Mouse (Mus musculus) heart, embryonic 16.5 days (tissue): ENCODE results near the gene Rpl22l1. TPM values are rescaled to one million over a fixed set of nuclear protein-coding genes. Genes with fewer than 3 reads are reported as not detected.
"Not testable (repeated sequence)": the region's sequence is repeated elsewhere in the genome, so short reads cannot be mapped to it uniquely, and the experiment has no call there.

Experiments
- ATAC-seq: fragments of 200-750 bp; cut with Nextera tagmentation; replicated peaks from 2 replicates; pipeline ENCODE4 v1.8.0; 2017; ENCODE audit warnings: moderate number of reproducible peaks; ENCODE audit not compliant: insufficient read depth, low FRiP score; ENCODE audit errors: extremely low read depth
- H3K27ac ChIP-seq: fragments of 300-500 bp; sonication (generic); 2 replicates; pipeline ENCODE4 v1.5.1; 2014; ENCODE audit warnings: mild to moderate bottlenecking, low read length, control low read depth, moderate library complexity
- H3K27me3 ChIP-seq: fragments of 300-500 bp; sonication (generic); 2 replicates; pipeline ENCODE4 v1.6.1; 2014; ENCODE audit warnings: low read length, mixed read lengths; ENCODE audit not compliant: control insufficient read depth, insufficient read depth
- H3K36me3 ChIP-seq: fragments of 300-500 bp; sonication (generic); 2 replicates; pipeline ENCODE4 v1.6.1; 2014; ENCODE audit not compliant: control insufficient read depth, insufficient read depth
- H3K4me1 ChIP-seq: fragments of 300-500 bp; sonication (generic); 2 replicates; pipeline ENCODE4 v1.6.1; 2014; ENCODE audit warnings: low read length, mixed read lengths; ENCODE audit not compliant: control insufficient read depth, insufficient read depth
- H3K4me2 ChIP-seq: fragments of 300-500 bp; sonication (generic); 2 replicates; pipeline ENCODE4 v1.6.1; 2014; ENCODE audit warnings: low read depth, mild to moderate bottlenecking, control low read depth, low read length
- H3K4me3 ChIP-seq: fragments of 300-500 bp; sonication (generic); 2 replicates; pipeline ENCODE4 v1.5.1; 2014; ENCODE audit warnings: mild to moderate bottlenecking, control low read depth, low read length
- H3K9ac ChIP-seq: fragments of 300-500 bp; sonication (generic); 2 replicates; pipeline ENCODE4 v1.6.1; 2014; ENCODE audit warnings: low read length, control low read depth
- H3K9me3 ChIP-seq: fragments of 300-500 bp; sonication (generic); replicated peaks from 2 replicates; pipeline ENCODE4 v1.6.1; 2016; ENCODE audit warnings: low read length; ENCODE audit not compliant: control insufficient read depth
- WGBS: fragments of 180-500 bp; shearing (Covaris S2); extraction: QIAGEN DNeasy Blood & Tissue Kit; methylation state at CpG from one replicate; pipeline ENCODE4 v1.1.7; 2014; 5-methylcytosine and 5-hydroxymethylcytosine counted together
- polyA plus RNA-seq: library from polyadenylated mRNA; unstranded; fragments of >200 nt; fragmentation: Nextera tagmentation; extraction: Ambion mirVana; gene quantifications from 2 replicates; pipeline ENCODE4 v1.2.1, GENCODE M21; 2015

Rpl22l1 gene
- polyA plus RNA-seq, result 163 and 199 TPM in 2 replicates

DNA sequence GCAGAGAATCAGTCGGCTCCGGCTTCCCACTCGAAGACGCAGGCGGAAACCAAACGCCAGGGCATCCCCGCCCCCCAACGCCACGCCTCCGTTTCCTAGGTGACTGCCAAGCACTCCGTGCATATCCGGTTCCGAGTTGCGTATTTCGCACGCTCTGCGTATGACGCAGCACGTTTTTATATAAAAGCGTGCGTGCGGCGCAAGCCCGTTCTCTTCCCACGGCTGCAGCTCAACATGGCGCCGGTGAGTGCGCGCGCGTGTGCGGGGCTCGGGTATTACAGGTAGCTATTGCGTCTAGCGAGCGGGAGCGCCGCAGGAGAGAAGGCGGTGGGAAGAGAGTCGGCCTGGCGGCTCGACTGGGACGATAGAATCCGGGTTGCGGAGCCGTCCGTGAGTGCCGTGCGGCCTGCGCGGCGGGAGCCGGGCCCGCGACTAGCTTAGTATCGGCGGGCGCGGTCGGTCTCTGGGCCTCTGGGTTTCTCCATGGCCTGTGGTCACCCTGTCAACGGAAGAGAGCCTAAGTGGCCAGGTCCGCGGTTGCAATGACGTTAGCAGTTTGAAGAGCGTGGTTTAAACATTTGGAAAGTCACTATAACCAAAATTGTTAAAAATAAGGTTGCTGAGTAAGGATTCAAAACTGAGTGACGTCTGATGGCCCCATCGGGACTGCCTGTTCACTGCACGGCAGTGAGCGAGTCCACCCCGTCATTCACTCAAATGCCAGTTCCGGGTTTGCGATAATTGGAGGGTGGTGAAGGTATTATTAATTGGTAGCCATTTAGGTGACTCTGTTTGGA, at the start of gene Rpl22l1:
Rpl22l1 (plus strand) TSS at position 136 of the 797 bp plus-strand sequence.
- H3K27ac ChIP-seq, result peak within 1 kb of the TSS; percentile 85
- ATAC-seq, result peak; percentile 100
- no peaks in the 10 kb centered on the region for H3K27me3 ChIP-seq
- H3K4me2 ChIP-seq, result peak within 1 kb of the TSS; percentile 79
- H3K36me3 ChIP-seq, result peaks cover 10% of the 10 kb centered on the region
- under 1% methylated on average over 72 of the region's 72 CpGs for WGBS
- no peaks in the 10 kb centered on the region for H3K9me3 ChIP-seq
- peak within 1 kb of the TSS; percentile 88 for H3K4me3 ChIP-seq
- peak within 1 kb of the TSS; percentile 98 for H3K9ac ChIP-seq
- peaks cover 8% of the 10 kb centered on the region; the same call in 1 of the 2 replicates for H3K4me1 ChIP-seq

DNA sequence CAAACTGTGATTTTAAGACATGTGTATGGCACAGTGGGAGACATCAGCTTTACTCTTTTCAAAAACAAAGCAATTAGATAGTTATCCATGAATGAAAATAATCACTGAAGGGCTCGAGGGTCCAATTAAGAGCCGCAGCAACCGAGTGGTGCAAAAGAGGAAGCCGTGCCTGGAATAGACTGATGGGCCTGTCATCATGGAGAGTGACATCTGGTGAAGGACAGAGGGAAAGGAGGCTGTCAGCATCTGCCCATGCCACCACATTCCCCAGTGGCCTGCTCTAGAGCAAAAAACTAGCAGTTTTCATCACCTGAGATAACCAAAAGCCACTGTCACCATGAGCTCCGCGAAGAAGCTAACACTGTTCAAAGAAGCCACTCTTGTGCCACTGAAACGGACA, 49.8 kb upstream of the Rpl22l1 start:
- H3K27ac ChIP-seq, result no peak overlapping the region
- no peak for ATAC-seq
- no peak overlapping the region for H3K4me2 ChIP-seq
- no peaks in the 10 kb centered on the region for H3K36me3 ChIP-seq
- 41% methylated on average over 7 of the region's 7 CpGs for WGBS
- H3K27me3 ChIP-seq, result no peaks in the 10 kb centered on the region
- no peak overlapping the region for H3K4me3 ChIP-seq
- H3K9ac ChIP-seq, result no peak overlapping the region
- H3K9me3 ChIP-seq, result no peaks in the 10 kb centered on the region
- H3K4me1 ChIP-seq, result no peaks in the 10 kb centered on the region

DNA sequence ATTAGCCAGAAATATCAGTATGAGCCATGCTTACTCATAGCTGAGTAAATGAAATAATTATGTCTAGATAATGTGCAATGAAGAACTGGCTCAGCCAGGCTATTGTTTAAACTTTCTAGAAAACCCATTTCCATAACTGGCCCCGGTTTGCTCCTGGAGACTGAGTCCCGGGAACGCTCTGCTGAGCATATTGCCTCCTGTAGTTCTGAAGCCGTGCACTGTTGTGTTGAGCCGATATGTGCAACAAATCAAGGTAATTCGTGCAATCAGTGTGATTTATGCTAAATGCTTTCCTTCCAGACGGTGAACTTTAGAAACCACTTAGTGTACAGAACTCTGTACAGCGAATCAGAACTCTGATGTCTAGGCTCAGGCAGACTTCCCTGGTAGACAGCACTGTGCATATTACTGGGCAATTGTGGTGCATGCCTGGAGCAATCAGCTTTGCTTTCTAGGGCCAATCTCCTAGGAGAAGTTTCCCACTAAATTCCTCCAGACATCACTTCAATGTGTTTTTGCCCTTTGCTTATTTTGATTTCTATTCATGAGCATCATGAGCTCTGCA, 43.9 kb upstream of the Rpl22l1 start:
- WGBS, result 84% methylated on average over 8 of the region's 8 CpGs
- H3K4me3 ChIP-seq, result no peak overlapping the region
- H3K27me3 ChIP-seq, result no peaks in the 10 kb centered on the region
- no peak for ATAC-seq
- no peak overlapping the region for H3K4me2 ChIP-seq
- no peak overlapping the region for H3K27ac ChIP-seq
- H3K9ac ChIP-seq, result no peak overlapping the region
- no peaks in the 10 kb centered on the region for H3K36me3 ChIP-seq
- H3K4me1 ChIP-seq, result no peaks in the 10 kb centered on the region
- H3K9me3 ChIP-seq, result no peaks in the 10 kb centered on the region

DNA sequence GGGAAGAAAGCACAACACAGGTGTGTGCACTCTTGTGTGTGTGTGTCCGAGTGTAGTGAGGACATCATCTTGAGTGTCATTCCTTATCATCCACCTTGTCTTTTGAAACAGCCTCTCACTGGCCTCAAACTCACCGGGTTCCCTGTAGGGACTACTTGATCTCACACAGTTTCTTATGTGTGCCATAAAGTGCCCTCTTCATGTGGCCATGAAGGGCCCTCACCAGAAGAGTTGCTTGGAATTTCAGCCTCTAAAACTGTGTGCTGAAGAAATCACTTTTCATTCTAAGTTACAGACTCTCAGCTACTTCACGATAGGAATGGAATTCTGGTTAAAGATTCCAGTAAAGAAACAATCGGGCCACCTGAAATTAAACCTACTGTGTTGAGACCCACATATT, 38.3 kb upstream of the Rpl22l1 start:
- no peaks in the 10 kb centered on the region for H3K9me3 ChIP-seq
- ATAC-seq, result no peak
- H3K27me3 ChIP-seq, result no peaks in the 10 kb centered on the region
- H3K36me3 ChIP-seq, result no peaks in the 10 kb centered on the region
- no peaks in the 10 kb centered on the region for H3K4me1 ChIP-seq
- no peak overlapping the region for H3K4me3 ChIP-seq
- 73% methylated on average over 4 of the region's 4 CpGs for WGBS
- H3K9ac ChIP-seq, result no peak overlapping the region
- no peak overlapping the region for H3K27ac ChIP-seq
- no peak overlapping the region for H3K4me2 ChIP-seq

DNA sequence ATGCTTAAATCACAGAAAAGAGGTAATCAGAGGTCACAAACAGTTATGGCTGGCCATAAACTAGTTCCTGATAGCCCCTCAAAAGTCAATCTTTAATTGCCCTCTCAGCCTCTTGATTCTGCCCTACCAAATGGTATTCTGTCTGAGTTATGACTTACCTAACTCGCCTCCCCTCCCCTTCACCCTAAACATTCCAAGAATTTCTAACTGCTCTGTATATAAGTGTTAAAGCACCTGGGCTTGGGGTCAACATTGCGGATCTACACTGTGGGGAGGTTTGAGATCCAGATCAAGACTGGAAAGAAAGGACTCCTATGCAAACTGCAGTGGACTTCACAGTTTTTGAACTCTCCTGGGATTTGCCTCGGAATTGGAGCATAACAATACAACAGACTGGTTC, 37.0 kb upstream of the Rpl22l1 start:
- H3K4me2 ChIP-seq, result no peak overlapping the region
- no peaks in the 10 kb centered on the region for H3K27me3 ChIP-seq
- no peak overlapping the region for H3K27ac ChIP-seq
- H3K4me1 ChIP-seq, result no peaks in the 10 kb centered on the region
- H3K9me3 ChIP-seq, result no peaks in the 10 kb centered on the region
- no peaks in the 10 kb centered on the region for H3K36me3 ChIP-seq
- 80% methylated on average over 3 of the region's 3 CpGs for WGBS
- no peak for ATAC-seq
- no peak overlapping the region for H3K9ac ChIP-seq
- no peak overlapping the region for H3K4me3 ChIP-seq

DNA sequence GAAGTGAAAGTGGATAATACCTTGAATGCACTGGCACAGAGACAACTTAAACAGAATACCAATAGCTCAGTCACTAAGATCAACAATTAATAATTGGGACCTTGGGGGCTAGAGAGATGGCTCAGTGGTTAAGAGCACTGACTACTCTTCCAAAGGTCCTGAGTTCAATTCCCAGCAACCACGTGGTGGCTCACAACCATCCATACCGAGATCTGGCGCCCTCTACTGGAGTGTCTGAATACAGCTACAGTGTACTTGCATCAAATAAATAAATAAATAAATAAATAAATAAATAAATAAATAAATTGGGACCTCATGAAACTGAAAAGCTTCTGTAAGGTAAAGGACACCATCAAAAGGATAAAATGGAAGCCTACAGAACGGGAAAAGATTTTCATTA, 32.3 kb upstream of the Rpl22l1 start:
- not testable (repeated sequence) for H3K9ac ChIP-seq, H3K9me3 ChIP-seq, H3K4me1 ChIP-seq, ATAC-seq, H3K27me3 ChIP-seq, H3K36me3 ChIP-seq, H3K27ac ChIP-seq, H3K4me2 ChIP-seq, H3K4me3 ChIP-seq
- 54% methylated on average over 4 of the region's 4 CpGs for WGBS

DNA sequence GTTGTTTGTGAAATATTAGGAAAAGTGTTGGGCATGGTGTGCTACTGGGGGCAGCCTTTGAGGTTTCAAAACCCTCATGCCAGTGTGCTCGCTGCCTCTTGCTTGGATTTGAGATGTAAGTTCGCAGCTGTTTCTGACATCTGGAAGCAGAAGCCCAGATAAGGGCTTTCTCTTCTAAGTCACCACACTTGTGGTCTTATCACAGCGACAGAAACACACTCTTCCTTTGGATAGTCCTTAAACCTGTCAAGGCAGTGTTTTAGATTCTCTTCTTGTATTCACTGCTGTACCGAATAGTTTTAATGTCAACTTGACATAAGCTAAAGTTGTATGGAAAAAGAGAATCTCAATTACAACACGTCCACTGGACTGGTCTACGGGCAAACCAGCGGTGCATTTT, 29.9 kb upstream of the Rpl22l1 start:
- ATAC-seq, result no peak
- Histone ChIP-seq H3K36me3 (no peaks in the 10 kb centered on the region), H3K4me2 (no peak overlapping the region), H3K9me3 (no peaks in the 10 kb centered on the region), H3K9ac (no peak overlapping the region), H3K27ac (no peak overlapping the region), H3K27me3 (no peaks in the 10 kb centered on the region), H3K4me3 (no peak overlapping the region), H3K4me1 (no peaks in the 10 kb centered on the region)
- 53% methylated on average over 7 of the region's 7 CpGs for WGBS

DNA sequence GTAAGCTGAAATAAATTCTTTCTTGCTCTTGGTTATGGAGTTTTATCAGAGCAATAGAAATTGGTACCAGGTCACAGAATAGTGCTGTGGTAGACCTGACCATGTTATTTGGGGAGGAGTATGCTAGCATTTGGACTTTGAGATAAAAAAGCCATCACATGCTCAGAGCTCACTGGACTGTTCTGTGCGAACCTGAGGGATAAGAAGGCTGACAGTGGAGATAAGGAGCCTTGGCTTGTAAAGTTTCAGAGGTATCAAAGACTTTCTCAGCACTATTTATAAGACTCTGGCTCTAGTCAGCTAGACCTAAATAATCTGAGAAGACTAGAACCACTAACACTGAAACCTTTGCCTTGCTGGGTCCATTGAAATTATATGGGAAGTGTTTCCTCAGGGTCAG, 29.3 kb upstream of the Rpl22l1 start:
- no peak for ATAC-seq

DNA sequence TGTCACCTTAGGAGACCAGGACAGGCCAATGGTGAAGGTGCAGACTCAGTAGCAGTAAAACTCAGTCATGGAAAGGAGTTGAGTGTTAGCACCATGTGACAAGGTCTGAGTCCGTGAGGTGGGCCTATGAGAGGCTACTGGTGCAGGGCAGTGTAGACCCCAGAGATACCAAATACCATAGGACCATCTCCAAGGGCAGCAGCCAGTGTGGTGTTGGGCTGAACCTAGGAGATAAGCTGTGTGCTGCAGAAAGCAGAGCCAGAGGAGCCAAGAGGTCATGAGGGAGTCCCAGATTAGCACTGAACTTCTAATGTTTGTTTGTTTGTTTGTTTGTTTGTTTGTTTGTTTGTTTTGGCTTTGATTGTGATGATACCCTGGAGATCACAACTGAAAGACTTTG, 28.7 kb upstream of the Rpl22l1 start:
- ATAC-seq, result no peak
- 76% methylated on average over 1 of the region's 1 CpGs for WGBS
- Histone ChIP-seq H3K4me1 (no peaks in the 10 kb centered on the region), H3K27ac (no peak overlapping the region), H3K9me3 (no peaks in the 10 kb centered on the region), H3K27me3 (no peaks in the 10 kb centered on the region), H3K4me3 (no peak overlapping the region), H3K36me3 (no peaks in the 10 kb centered on the region), H3K4me2 (no peak overlapping the region), H3K9ac (no peak overlapping the region)

More for the DNA sequence above, 29.3 kb upstream of the Rpl22l1 start:
- Histone ChIP-seq H3K9me3 (no peaks in the 10 kb centered on the region), H3K27ac (no peak overlapping the region), H3K4me1 (no peaks in the 10 kb centered on the region), H3K4me3 (no peak overlapping the region), H3K36me3 (no peaks in the 10 kb centered on the region), H3K4me2 (no peak overlapping the region), H3K9ac (no peak overlapping the region), H3K27me3 (no peaks in the 10 kb centered on the region)
- WGBS, result 46% methylated on average over 1 of the region's 1 CpGs
